Mouse (Mus musculus) kidney, embryonic 14.5 days (tissue): ENCODE data around the gene Epha3. TPM values are rescaled to one million over a fixed set of nuclear protein-coding genes. Genes with fewer than 3 reads are reported as not detected.

Source experiments
- ATAC-seq: fragments of 200-750 bp; cut with Nextera tagmentation; 2 replicates; pipeline ENCODE4 v1.8.0; 2017; ENCODE audit warnings: moderate number of reproducible peaks, mild to moderate bottlenecking, moderate TSS enrichment, moderate library complexity; ENCODE audit not compliant: low FRiP score, low TSS enrichment
- H3K27ac ChIP-seq: fragments of 300-500 bp; sonication (generic); 2 replicates; pipeline ENCODE4 v1.5.1; 2014; ENCODE audit warnings: low read depth, mild to moderate bottlenecking, low read length, moderate library complexity, mixed read lengths
- H3K27me3 ChIP-seq: fragments of 300-500 bp; sonication (generic); 2 replicates; pipeline ENCODE4 v1.6.1; 2014; ENCODE audit warnings: mild to moderate bottlenecking, low read length; ENCODE audit not compliant: control insufficient read depth, insufficient read depth
- H3K36me3 ChIP-seq: fragments of 300-500 bp; sonication (generic); 2 replicates; pipeline ENCODE4 v1.6.1; 2014; ENCODE audit warnings: low read length, mixed read lengths; ENCODE audit not compliant: control insufficient read depth, insufficient read depth
- H3K4me1 ChIP-seq: fragments of 300-500 bp; sonication (generic); 2 replicates; pipeline ENCODE4 v1.6.1; 2014; ENCODE audit warnings: low read length, mixed read lengths; ENCODE audit not compliant: control insufficient read depth, insufficient read depth
- H3K4me2 ChIP-seq: fragments of 300-500 bp; sonication (generic); replicated peaks from 2 replicates; pipeline ENCODE4 v1.6.1; 2014; ENCODE audit warnings: low read depth, mild to moderate bottlenecking, low read length
- H3K4me3 ChIP-seq: fragments of 300-500 bp; sonication (generic); 2 replicates; pipeline ENCODE4 v1.5.1; 2014; ENCODE audit warnings: mild to moderate bottlenecking, low read length
- H3K9ac ChIP-seq: fragments of 300-500 bp; sonication (generic); 2 replicates; pipeline ENCODE4 v1.6.1; 2014; ENCODE audit warnings: low read depth, mild to moderate bottlenecking, low read length, moderate library complexity
- H3K9me3 ChIP-seq: fragments of 300-500 bp; sonication (generic); 2 replicates; pipeline ENCODE4 v1.6.1; 2016; ENCODE audit warnings: low read length; ENCODE audit not compliant: control insufficient read depth
- WGBS: fragments of 180-500 bp; shearing (Covaris S2); extraction: QIAGEN DNeasy Blood & Tissue Kit; methylation state at CpG from one replicate; pipeline ENCODE4 v1.1.7; 2014; 5-methylcytosine and 5-hydroxymethylcytosine counted together
- polyA plus RNA-seq: library from polyadenylated mRNA; unstranded; fragments of >200 nt; fragmentation: Nextera tagmentation; extraction: Ambion mirVana; gene quantifications from 2 replicates; pipeline ENCODE4 v1.2.1, GENCODE M21; 2014

Gene Epha3
- polyA plus RNA-seq, result 7.2 and 11.7 TPM in 2 replicates

GRCm38 (mm10) chr16:63863913-63864330, at the start of gene Epha3:
Epha3 (minus strand) TSS chr16:63864175.
- H3K9me3 ChIP-seq, result no peaks in the 10 kb centered on the region
- H3K4me3 ChIP-seq, result peak within 1 kb of the TSS; percentile 60
- no peak within 1 kb of the TSS for H3K27ac ChIP-seq
- H3K9ac ChIP-seq, result peak within 1 kb of the TSS; percentile 44; the same call in 1 of the 2 replicates
- H3K36me3 ChIP-seq, result no peaks in the 10 kb centered on the region
- H3K4me1 ChIP-seq, result no peaks in the 10 kb centered on the region
- H3K4me2 ChIP-seq, result peak within 1 kb of the TSS; percentile 89
- WGBS, result under 1% methylated on average over 28 of the region's 28 CpGs
- H3K27me3 ChIP-seq, result peaks cover 15% of the 10 kb centered on the region; the same call in 1 of the 2 replicates
- peak; percentile 92 for ATAC-seq

GRCm38 (mm10) chr16:63903425-63903824, 39.5 kb upstream of the Epha3 start:
- Histone ChIP-seq H3K36me3 (no peaks in the 10 kb centered on the region), H3K9ac (no peak overlapping the region), H3K9me3 (no peaks in the 10 kb centered on the region), H3K27ac (no peak overlapping the region), H3K4me2 (no peak overlapping the region), H3K4me3 (no peak overlapping the region), H3K27me3 (no peaks in the 10 kb centered on the region), H3K4me1 (no peaks in the 10 kb centered on the region)
- 76% methylated on average over 13 of the region's 13 CpGs for WGBS
- no peak for ATAC-seq

GRCm38 (mm10) chr16:63881190-63881589, 17.2 kb upstream of the Epha3 start:
- Histone ChIP-seq H3K27me3 (no peaks in the 10 kb centered on the region), H3K4me1 (no peaks in the 10 kb centered on the region), H3K4me2 (no peak overlapping the region), H3K4me3 (no peak overlapping the region), H3K9me3 (no peaks in the 10 kb centered on the region), H3K9ac (no peak overlapping the region), H3K36me3 (no peaks in the 10 kb centered on the region), H3K27ac (no peak overlapping the region)
- 95% methylated on average over 1 of the region's 1 CpGs for WGBS
- ATAC-seq, result no peak

GRCm38 (mm10) chr16:63872313-63872712, 8.3 kb upstream of the Epha3 start:
- H3K4me3 ChIP-seq, result no peak overlapping the region
- no peaks in the 10 kb centered on the region for H3K27me3 ChIP-seq
- H3K9ac ChIP-seq, result no peak overlapping the region
- 10% methylated on average over 7 of the region's 7 CpGs for WGBS
- no peaks in the 10 kb centered on the region for H3K36me3 ChIP-seq
- H3K4me1 ChIP-seq, result no peaks in the 10 kb centered on the region
- H3K27ac ChIP-seq, result no peak overlapping the region
- no peak overlapping the region for H3K4me2 ChIP-seq
- H3K9me3 ChIP-seq, result no peaks in the 10 kb centered on the region
- ATAC-seq, result no peak

- H3K27ac ChIP-seq, result no peak overlapping the region
- no peaks in the 10 kb centered on the region for H3K9me3 ChIP-seq
- no peaks in the 10 kb centered on the region for H3K36me3 ChIP-seq
- 0 out of 2 replicates have a peak overlapping the region, but pooled peaks have one; percentile 44 for H3K9ac ChIP-seq
- peak overlapping the region; percentile 89 for H3K4me2 ChIP-seq
- H3K4me1 ChIP-seq, result no peaks in the 10 kb centered on the region
- peaks cover 15% of the 10 kb centered on the region; the same call in 1 of the 2 replicates for H3K27me3 ChIP-seq
- no peak for ATAC-seq
- peak overlapping the region; percentile 60 for H3K4me3 ChIP-seq
- 32% methylated on average over 7 of the region's 7 CpGs for WGBS
These were observed 545 bp upstream of the Epha3 start for GRCm38 (mm10) chr16:63864463-63864976.

GRCm38 (mm10) chr16:63863181-63863580, 794 bp downstream of the Epha3 start:
- Histone ChIP-seq H3K4me1 (no peaks in the 10 kb centered on the region), H3K9ac (no peak overlapping the region), H3K4me3 (peak overlapping the region; percentile 60), H3K36me3 (no peaks in the 10 kb centered on the region), H3K27me3 (peaks cover 15% of the 10 kb centered on the region; the same call in 1 of the 2 replicates), H3K9me3 (no peaks in the 10 kb centered on the region), H3K4me2 (peak overlapping the region; percentile 89), H3K27ac (no peak overlapping the region)
- ATAC-seq, result no peak
- 2% methylated on average over 12 of the region's 12 CpGs for WGBS

GRCm38 (mm10) chr16:63857561-63857960, 6.4 kb downstream of the Epha3 start:
- H3K9ac ChIP-seq, result peak overlapping the region; percentile 61
- no peaks in the 10 kb centered on the region for H3K9me3 ChIP-seq
- H3K27ac ChIP-seq, result peak overlapping the region; percentile 65; the same call in 1 of the 2 replicates
- H3K4me1 ChIP-seq, result 0 out of 2 replicates have a peak, but pooled peaks cover 3% of the 10 kb centered on the region
- H3K27me3 ChIP-seq, result no peaks in the 10 kb centered on the region; the same call in 1 of the 2 replicates
- ATAC-seq, result peak; percentile 37; the same call in 1 of the 2 replicates
- no peaks in the 10 kb centered on the region for H3K36me3 ChIP-seq
- 3% methylated on average over 11 of the region's 11 CpGs for WGBS
- peak overlapping the region; percentile 81 for H3K4me2 ChIP-seq
- peak overlapping the region; percentile 58 for H3K4me3 ChIP-seq

- H3K27me3 ChIP-seq, result no peaks in the 10 kb centered on the region; the same call in 1 of the 2 replicates
- H3K27ac ChIP-seq, result peak overlapping the region; percentile 65; the same call in 1 of the 2 replicates
- 0 out of 2 replicates have a peak, but pooled peaks cover 3% of the 10 kb centered on the region for H3K4me1 ChIP-seq
- peak overlapping the region; percentile 58 for H3K4me3 ChIP-seq
- H3K4me2 ChIP-seq, result peak overlapping the region; percentile 81
- peak; percentile 97 for ATAC-seq
- WGBS, result 2% methylated on average over 26 of the region's 33 CpGs
- H3K9me3 ChIP-seq, result no peaks in the 10 kb centered on the region
- H3K36me3 ChIP-seq, result no peaks in the 10 kb centered on the region
- H3K9ac ChIP-seq, result peak overlapping the region; percentile 61
These were observed 7.1 kb downstream of the Epha3 start for GRCm38 (mm10) chr16:63856658-63857552.

- Histone ChIP-seq H3K4me3 (no peak overlapping the region), H3K4me2 (no peak overlapping the region), H3K27me3 (no peaks in the 10 kb centered on the region), H3K27ac (no peak overlapping the region), H3K9me3 (no peaks in the 10 kb centered on the region), H3K4me1 (no peaks in the 10 kb centered on the region), H3K9ac (no peak overlapping the region), H3K36me3 (no peaks in the 10 kb centered on the region)
- no peak for ATAC-seq
- 91% methylated on average over 3 of the region's 3 CpGs for WGBS
These were observed 13.7 kb downstream of the Epha3 start for GRCm38 (mm10) chr16:63850297-63850696.
